Mouse (Mus musculus) thymus, postnatal 10 days (tissue): ENCODE measurements at regions not wholly inside any gene's neighbourhood (a gene's known extent, or its start where the extent isn't known, plus 50 kb on each side); places are given as distances from the start of the nearest gene placed in this dataset.
"Not testable (repeated sequence)": the region's sequence is repeated elsewhere in the genome, so short reads cannot be mapped to it uniquely, and the experiment has no call there.

ENCODE experiments used
- DNase-seq, 2 experiments: peaks; one replicate each; pipeline ENCODE4 v3.0.0; 2021; ENCODE audit warnings: low spot score in 2 of 2

GRCm38 (mm10) chr12:117327086-117327485 lies 189.2 kb upstream of the Rapgef5 start:
- DNase-seq, result not testable (repeated sequence)

- no peak for DNase-seq
These were observed 185.9 kb upstream of the Rapgef5 start for GRCm38 (mm10) chr12:117330418-117330817.

GRCm38 (mm10) chr12:117336856-117337255 lies 179.4 kb upstream of the Rapgef5 start:
- peak in 1 of 2 experiments; percentile 31 for DNase-seq

- no peak for DNase-seq
These were observed 174.0 kb upstream of the Rapgef5 start for GRCm38 (mm10) chr12:117342321-117342720.

- no peak for DNase-seq
These were observed 173.2 kb upstream of the Rapgef5 start for GRCm38 (mm10) chr12:117343121-117343520.

GRCm38 (mm10) chr12:117343605-117344004 lies 172.7 kb upstream of the Rapgef5 start:
- DNase-seq, result not testable (repeated sequence)

GRCm38 (mm10) chr12:117344266-117345087 lies 171.8 kb upstream of the Rapgef5 start:
- DNase-seq, result no peak

GRCm38 (mm10) chr12:117345088-117345977 lies 170.9 kb upstream of the Rapgef5 start:
- DNase-seq, result peak in 1 of 2 experiments; percentile 11

GRCm38 (mm10) chr12:117346091-117346490 lies 170.2 kb upstream of the Rapgef5 start:
- no peak for DNase-seq

- DNase-seq, result no peak
These were observed 169.1 kb upstream of the Rapgef5 start for GRCm38 (mm10) chr12:117347135-117347534.

- DNase-seq, result peak in 1 of 2 experiments; percentile 14
These were observed 167.8 kb upstream of the Rapgef5 start for GRCm38 (mm10) chr12:117348516-117348915.

GRCm38 (mm10) chr12:117351900-117352299 lies 164.4 kb upstream of the Rapgef5 start:
- DNase-seq, result no peak

- no peak for DNase-seq
These were observed 163.8 kb upstream of the Rapgef5 start for GRCm38 (mm10) chr12:117352511-117352910.

GRCm38 (mm10) chr12:117352938-117353337 lies 163.3 kb upstream of the Rapgef5 start:
- no peak for DNase-seq

GRCm38 (mm10) chr12:117357811-117358210 lies 158.5 kb upstream of the Rapgef5 start:
- no peak for DNase-seq

- DNase-seq, result no peak
These were observed 157.4 kb upstream of the Rapgef5 start for GRCm38 (mm10) chr12:117358891-117359290.

GRCm38 (mm10) chr12:117360215-117360614 lies 156.1 kb upstream of the Rapgef5 start:
- DNase-seq, result no peak

- no peak for DNase-seq
These were observed 154.5 kb upstream of the Rapgef5 start for GRCm38 (mm10) chr12:117361826-117362225.

GRCm38 (mm10) chr12:117363457-117363856 lies 152.8 kb upstream of the Rapgef5 start:
- DNase-seq, result not testable (repeated sequence)

GRCm38 (mm10) chr12:117365181-117365580 lies 151.1 kb upstream of the Rapgef5 start:
- DNase-seq, result no peak

GRCm38 (mm10) chr12:117365876-117366275 lies 150.4 kb upstream of the Rapgef5 start:
- DNase-seq, result no peak

GRCm38 (mm10) chr12:117378297-117378887 lies 137.9 kb upstream of the Rapgef5 start:
- DNase-seq, result no peak
